Mouse (Mus musculus): ENCODE measurements around the gene Lmln. TPM values are rescaled to one million over a fixed set of nuclear protein-coding genes. Genes with fewer than 3 reads are reported as not detected.
"Not testable (repeated sequence)": the region's sequence is repeated elsewhere in the genome, so short reads cannot be mapped to it uniquely, and the experiment has no call there.

Lmln gene
- total RNA-seq, 2 experiments from 2014 or later = 17.7 to 20.7 TPM

DNA sequence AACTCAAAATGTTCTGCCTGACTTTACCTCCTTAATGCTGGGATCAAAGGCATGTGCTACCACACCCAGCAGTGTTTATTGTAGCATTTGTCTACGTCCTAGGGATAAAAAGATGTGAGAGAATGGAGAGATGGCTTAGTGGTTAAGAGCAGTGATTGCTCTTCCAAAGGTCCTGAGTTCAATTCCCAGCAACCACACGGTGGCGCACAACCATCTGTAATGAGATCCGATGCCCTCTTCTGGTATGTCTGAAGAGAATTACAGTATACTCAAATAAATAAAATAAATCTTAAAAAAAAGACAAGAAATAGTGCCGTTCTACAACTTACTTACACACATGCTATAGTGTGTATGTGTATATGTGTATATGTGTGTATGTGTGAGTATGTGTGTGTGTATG lies 105.2 kb downstream of the Lmln start:
- DNase-seq (ENCODE audit: low spot score in 2 of 2) = no peak
- intact Hi-C loops (cut with DNase I) = no loop called here

DNA sequence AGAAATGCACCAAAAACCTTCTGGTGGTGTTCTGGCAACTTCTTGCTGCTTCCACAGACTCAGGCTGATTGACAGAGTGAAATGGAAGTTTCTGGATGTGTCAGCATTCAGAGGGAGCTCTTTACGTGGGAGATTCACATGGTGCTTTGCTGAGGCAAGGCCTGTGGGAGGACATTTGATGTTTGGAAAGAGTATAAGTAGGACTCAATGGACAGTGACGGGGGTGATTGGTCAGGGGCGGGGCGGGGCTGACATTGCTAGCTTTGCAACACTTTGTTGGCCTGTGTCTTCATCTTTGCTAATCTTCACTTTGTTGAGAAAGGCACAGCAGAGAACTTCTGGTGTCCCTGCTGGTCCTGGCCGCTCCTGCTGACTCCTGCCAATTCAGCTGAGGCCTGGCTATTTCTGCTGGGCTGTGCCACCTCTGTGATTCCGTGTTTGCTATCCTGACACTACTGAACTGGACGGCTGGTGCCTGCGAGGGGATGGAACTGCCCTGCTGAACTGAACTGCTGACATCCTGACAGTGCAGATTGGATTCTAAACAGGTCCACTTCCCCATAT lies 107.2 kb downstream of the Lmln start:
- no peak for DNase-seq (ENCODE audit: low spot score in 2 of 2)
- intact Hi-C loops (cut with DNase I) = no loop called here

DNA sequence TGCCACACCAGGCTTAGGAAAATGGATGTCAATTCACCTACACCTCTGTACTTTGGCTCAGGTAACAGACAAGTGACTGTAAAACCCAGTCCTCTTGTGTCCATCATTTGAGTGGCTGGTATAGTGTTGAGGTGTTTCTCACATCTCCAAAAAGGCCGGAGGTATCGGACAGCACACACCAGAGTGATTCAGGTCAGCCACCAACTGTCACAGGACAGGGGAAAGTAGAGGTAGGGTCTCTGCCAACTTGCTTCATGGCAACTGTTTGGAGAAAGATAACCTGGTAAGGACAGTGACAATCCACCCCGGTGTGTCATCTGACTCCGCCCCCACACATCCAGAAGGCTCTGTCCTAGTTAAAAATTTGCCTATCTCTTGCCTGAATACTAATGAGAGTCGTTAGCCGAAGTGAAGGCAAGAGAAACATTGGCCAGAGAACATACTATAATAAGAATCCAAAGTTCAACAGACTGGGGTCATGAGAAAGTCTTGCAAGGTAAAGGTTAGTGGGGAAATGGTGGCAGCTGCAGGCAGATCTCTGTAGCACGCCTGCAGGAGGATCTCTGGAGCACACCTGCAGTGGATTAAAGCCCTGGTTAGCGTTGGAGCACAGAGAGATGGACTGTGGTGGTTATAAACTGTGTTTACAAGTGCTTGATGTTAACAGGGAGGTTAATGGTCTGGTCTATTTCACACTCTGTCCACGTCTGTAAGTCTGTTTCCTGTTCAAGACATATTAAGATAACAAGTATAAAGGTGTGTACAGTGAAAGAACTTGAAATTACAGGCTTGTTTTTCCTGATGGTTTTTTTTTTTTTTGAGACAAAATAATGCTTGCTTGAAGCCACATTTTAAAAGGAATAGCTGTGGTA lies 108.6 kb downstream of the Lmln start:
- intact Hi-C loops (cut with DNase I) = no loop called here

DNA sequence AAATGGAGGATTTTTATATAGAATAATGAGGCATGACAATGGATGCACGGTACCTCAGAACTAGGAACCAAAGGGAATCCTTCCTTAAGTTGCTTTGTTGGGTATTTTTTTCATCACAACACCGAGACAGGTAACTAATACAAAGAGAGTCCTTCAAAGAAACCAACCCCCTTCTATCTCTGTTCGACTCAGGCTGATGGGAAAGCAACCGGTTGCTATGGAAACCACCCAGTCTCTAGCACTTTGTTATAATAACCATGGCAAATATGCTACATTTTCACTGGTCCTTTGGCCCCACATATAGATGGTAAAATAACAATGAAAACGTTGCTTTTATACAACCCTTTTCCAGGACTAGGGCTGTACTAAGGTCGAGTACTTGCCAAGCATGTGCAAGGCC lies 109.5 kb downstream of the Lmln start:
- DNase-seq (ENCODE audit: low spot score in 2 of 2) = no peak

More for the DNA sequence above, 108.6 kb downstream of the Lmln start:
- no peak for DNase-seq (ENCODE audit: low spot score in 2 of 2)

DNA sequence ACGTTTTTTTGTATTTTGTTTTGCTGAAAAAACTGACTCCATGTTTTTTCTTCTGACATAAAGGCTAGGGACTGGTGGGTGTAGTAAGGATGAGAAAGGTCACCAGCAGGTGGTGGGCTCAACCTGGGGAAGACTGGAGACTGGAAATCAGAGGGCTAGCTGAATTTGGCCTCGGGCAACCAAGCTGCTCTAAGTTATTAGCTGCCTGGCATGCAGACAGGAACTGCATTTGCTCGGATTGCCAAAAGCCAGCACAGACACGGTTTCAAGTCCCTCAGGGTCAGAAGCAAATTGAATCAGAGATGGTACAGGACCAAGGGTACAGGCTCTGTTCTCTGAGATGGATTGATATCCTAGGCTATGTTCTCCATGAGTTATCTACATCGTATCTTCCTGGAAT lies 110.8 kb downstream of the Lmln start:
- intact Hi-C loops (cut with DNase I) = no loop called here
- no peak for DNase-seq (ENCODE audit: low spot score in 2 of 2)

More for the DNA sequence above, 109.5 kb downstream of the Lmln start:
- intact Hi-C loops (cut with DNase I) = no loop called here

DNA sequence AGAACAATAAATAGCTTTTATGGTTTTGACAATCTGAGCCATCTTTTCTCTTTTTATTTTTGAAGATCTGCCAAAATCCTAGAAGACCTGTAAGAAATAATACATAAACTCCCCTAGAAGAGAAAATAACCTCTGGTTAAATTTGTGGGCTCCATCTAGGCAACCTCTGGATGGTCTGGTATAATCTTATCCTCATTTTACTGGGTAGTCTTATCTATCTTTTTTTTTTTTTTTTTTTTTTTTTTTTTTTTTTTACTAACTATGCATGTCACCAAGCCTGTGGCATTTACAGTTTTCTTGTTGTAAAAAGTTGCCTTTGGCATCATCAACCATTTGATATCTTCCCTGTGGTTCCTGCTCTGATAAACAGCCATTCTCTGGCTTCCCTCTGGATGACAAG lies 112.4 kb downstream of the Lmln start:
- no peak for DNase-seq (ENCODE audit: low spot score in 2 of 2)
- intact Hi-C loops (cut with DNase I) = no loop called here

DNA sequence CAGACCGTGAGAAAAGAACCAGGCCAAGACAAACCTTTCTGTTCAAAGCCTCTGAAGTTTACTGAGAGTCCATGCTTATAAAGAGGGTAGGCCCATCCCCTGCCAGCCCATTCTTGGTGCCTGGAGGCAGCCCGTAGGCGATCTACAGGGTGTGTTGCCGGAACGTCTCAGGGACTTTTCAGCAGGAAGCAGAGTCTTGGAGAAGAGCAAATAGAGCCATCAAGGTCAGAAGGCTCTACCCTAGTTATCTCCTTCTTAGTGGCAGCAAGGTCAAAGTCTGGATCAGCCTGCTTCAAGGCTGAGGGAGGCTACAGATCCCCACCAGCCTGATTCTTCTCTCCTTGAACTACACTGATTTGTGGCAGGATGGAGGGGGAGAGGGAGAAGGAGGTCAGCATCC lies 114.5 kb downstream of the Lmln start:
- DNase-seq (ENCODE audit: low spot score in 2 of 2); intact Hi-C loops (cut with DNase I): not testable (repeated sequence)

Small RNAs within 50 kb of the gene (microRNA-seq; reads per million reads assigned to microRNA genes)
- gene Gm22231 = 0 reads per million in 2 experiments
- gene Mir1947 = 1.7 to 4.7 reads per million in 2 experiments

Other genes starting within 250 kb of the Lmln start
- gene Fyttd1, start 185.0 kb upstream of the Lmln start, total RNA-seq (2021) = 100 to 1,000 TPM; 122 to 135 TPM
- 10 to 100 TPM; 59.4 to 61.4 TPM for gene Rubcn, start 184.8 kb upstream of the Lmln start, total RNA-seq (2021)
- gene Lrch3, start 148.4 kb upstream of the Lmln start, total RNA-seq (2021) = 10 to 100 TPM; 28.9 to 31.6 TPM
- gene Iqcg, start 6.3 kb upstream of the Lmln start, total RNA-seq (2021) = 1 to 10 TPM; 4.4 to 6.2 TPM
- gene Rpl35a, start 6.1 kb upstream of the Lmln start, total RNA-seq (2021) = 100 to 1,000 TPM; 237 to 241 TPM
- 10 to 100 TPM; 16.6 to 22.5 TPM for gene Osbpl11, start 122.5 kb downstream of the Lmln start, total RNA-seq (2021)
- 10 to 100 TPM; 46.5 to 49.7 TPM for gene Snx4, start 188.9 kb downstream of the Lmln start, total RNA-seq (2021)